Mouse (Mus musculus): ENCODE measurements around the gene Wbp1.
A peak's percentile ranks its signal among the peaks of the same experiment; 100 is the strongest.

- TF ChIP-seq POLR2A (IDR thresholded peaks at IDR 0.05; ENCODE audit: low read depth, low read length) (peak; percentile 17; the same call in 1 of the 2 replicates), CTCF (IDR thresholded peaks at IDR 0.05; ENCODE audit: borderline replicate concordance, insufficient read depth, low read length) (no peak)
These were observed 4.8 kb downstream of the Wbp1 start for GRCm38 (mm10) chr6:83116373-83117164.
